Mouse (Mus musculus) small intestine, adult 2 months (tissue): Measurements from ENCODE around the gene Zswim1.

ENCODE experiments used
- CTCF ChIP-seq: fragments of 200-500 bp; IDR thresholded peaks from 2 replicates; pipeline ENCODE4 v1.5.1; 2012; ENCODE audit warnings: low read depth, mild to moderate bottlenecking, control low read depth, inconsistent platforms, low read length, moderate library complexity, mixed read lengths; ENCODE audit not compliant: insufficient replicate concordance, insufficient read length; ENCODE audit errors: extremely low read depth
- POLR2A ChIP-seq: fragments of 200-500 bp; IDR thresholded peaks from 2 replicates; pipeline ENCODE4 v1.6.1; 2012; ENCODE audit warnings: low read depth, mild to moderate bottlenecking, control low read depth, inconsistent platforms, low read length, moderate library complexity

DNA sequence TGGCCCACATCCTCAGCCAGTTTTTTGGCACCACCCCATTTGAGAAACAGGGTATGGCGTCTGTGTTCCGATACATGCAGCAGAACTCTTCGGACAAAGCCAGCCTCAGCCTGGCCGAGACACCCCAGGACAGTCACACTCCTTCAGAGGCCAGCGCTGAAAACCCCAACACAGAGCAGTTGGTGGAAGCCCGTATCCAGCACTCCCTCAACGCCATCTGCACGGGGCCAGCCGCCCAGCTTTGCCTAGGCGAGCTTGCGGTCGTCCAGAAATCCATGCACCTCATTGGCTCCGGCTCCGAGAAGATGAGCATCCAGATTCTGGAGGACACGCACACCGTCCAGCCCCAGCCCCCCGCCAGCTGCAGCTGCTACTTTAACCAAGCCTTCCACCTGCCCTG, 3.0 kb downstream of the Zswim1 start:
- no peak for TF ChIP-seq CTCF
- TF ChIP-seq POLR2A: no peak
